Mouse (Mus musculus) liver, embryonic 14.5 days (tissue): ENCODE data around the gene Slamf8.

Experiments
- CTCF ChIP-seq: IDR thresholded peaks from 2 replicates; pipeline ENCODE4 v1.5.1; 2016; ENCODE audit warnings: antibody characterized with exemption, low read depth, control low read depth
- EP300 ChIP-seq: IDR thresholded peaks from 2 replicates; pipeline ENCODE4 v1.6.1; 2016; ENCODE audit warnings: antibody characterized with exemption, low read depth

- no peak for TF ChIP-seq CTCF
- no peak for TF ChIP-seq EP300
Observed at GRCm38 (mm10) chr1:172539827-172540226, 50.5 kb downstream of the Slamf8 start.
